Mouse (Mus musculus) testis, adult 2 months (tissue): Measurements from ENCODE around the gene Nek2.

Experiments used
- CTCF ChIP-seq: fragments of 200-500 bp; IDR thresholded peaks from 2 replicates; pipeline ENCODE4 v1.5.1; 2012; ENCODE audit warnings: low read depth, mild to moderate bottlenecking, inconsistent platforms, low read length, moderate library complexity; ENCODE audit not compliant: control insufficient read depth, insufficient read depth, insufficient replicate concordance
- POLR2A ChIP-seq: fragments of 200-500 bp; IDR thresholded peaks from 2 replicates; pipeline ENCODE4 v1.6.1; 2012; ENCODE audit warnings: low read depth, mild to moderate bottlenecking, inconsistent platforms, low read length, moderate library complexity; ENCODE audit not compliant: control insufficient read depth

- TF ChIP-seq CTCF (no peak), POLR2A (no peak)
Observed at GRCm38 (mm10) chr1:191792991-191793390, 28.3 kb upstream of the Nek2 start.
